Mouse (Mus musculus) gastrocnemius, postnatal 10 days (tissue): ENCODE data around the gene Doc2a. TPM values are rescaled to one million over a fixed set of nuclear protein-coding genes. Genes with fewer than 3 reads are reported as not detected.
A peak's percentile ranks its signal among the peaks of the same experiment; 100 is the strongest.

Experiments
- DNase-seq: peaks from one replicate; pipeline ENCODE4 v3.0.0; 2021; ENCODE audit warnings: mixed read lengths
- total RNA-seq, 2 experiments: library from RNA; stranded (reverse); gene quantifications; 2 replicates each; pipeline ENCODE4 v1.2.3; 2021

The Doc2a gene
- total RNA-seq, 2 experiments from 2014 or later: 0.14 to 0.68 TPM

DNA sequence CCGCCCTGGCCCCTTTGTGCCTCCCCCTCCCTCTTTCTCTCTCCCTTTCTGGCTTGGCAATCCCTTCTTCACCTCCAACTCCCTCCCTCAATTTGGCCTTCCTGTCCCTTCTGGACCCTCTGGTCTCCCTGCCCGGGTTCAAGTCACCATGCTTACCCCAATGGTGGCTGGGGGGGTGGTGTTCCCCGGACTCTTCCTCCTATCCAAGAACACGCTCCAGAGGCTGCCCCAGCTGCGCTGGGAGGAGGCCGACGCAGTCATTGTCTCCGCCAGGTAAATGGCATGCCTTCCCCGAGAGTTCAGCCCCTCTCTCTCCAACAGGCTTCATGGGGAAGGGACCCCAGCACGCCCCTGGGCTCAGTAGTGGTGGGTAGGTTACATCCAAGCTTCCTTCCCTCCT is 23.3 kb upstream of the Doc2a start:
- DNase-seq: no peak

GRCm38 (mm10) chr7:126825403-126825802 is 21.8 kb upstream of the Doc2a start:
- no peak for DNase-seq

GRCm38 (mm10) chr7:126825952-126826351 is 21.3 kb upstream of the Doc2a start:
- DNase-seq: no peak

DNA sequence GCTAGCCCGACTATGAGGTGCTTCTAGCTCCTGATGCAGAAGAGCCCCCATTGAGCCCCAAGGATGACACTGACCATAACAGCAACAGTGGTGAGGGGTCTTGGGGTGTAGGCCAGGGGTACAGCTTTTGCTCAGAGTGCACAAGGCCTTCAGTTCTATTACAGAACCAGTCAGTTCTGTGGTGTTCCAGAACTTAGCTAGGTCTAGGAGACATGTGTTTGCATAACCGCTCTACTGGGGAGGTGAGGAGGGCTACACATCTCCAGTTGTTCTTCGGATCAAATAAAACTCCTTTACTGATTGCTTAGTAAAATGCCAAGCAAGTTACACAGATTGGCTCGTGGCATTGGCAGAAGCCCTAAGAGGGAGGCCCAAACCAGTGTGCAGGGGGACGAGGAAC is 15.7 kb upstream of the Doc2a start, which contains the start of gene 4930451I11Rik:
Gene 4930451I11Rik, minus strand, starts transcription at position 101 of the 400 bp plus-strand sequence.
- DNase-seq: no peak

DNA sequence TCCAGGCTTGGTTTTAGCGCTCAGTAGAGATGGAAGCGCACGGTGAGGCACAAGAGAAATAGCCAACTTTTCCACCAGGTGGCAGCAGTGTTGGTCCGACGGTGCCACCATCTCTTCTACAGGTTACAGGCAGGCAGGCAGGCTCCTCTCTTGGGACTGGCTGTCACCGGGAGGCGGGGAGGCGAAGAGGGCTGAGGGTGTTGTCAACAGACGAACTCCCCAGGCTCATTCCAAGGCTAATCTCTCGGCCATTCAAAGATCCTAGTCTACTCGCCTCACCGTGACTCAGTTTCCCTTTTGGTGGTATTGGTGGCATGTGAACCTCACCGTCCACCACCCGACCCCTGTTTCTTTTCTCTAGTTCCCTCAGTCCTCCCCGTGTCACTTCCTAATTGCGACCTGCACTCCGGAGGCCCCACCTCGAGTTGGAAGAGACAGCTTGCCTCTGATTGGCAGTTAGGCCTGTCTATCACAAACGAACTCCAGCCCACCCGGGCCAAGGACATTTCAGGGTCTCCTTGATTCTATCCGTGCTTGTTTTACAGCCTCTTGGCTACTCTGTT is 15.1 kb upstream of the Doc2a start:
- peak; percentile 73 for DNase-seq

DNA sequence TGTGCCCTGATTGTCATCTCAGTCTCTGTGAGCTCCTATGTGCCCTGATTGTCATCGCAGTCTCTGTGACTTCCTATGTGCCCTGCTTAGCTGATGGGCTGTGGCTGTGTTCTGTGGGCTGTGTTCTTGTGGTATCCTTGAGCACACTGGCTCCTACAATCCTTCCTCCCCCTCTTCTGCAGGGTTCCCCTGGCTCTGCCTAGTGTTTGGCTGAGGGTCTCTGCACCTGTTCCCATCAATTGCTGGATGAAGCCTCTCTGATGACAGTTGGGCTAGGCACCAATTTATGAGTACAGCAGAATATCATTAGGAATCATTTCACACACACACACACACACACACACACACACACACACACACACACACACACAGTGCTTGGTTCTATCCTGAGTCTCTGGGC is 13.9 kb upstream of the Doc2a start:
- DNase-seq: no peak

DNA sequence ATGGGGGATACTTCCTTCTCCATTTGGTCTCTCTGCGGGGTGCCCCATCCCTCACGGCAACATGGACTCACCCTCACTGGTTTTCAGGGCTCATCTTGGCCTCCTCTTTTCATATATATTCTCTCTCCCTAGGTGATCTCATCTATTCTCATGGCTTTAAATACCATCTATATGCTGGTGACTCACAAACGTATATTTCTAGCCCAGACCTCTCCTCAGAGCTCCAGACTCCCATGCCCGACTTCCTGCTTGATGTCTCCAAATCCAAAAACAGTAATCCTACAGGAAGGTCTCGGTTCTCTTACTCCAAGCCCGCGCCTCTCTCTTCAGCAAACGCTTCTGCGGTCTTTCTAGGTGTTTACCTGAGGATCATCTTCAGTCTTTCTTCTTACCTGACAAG is 3.9 kb upstream of the Doc2a start:
- no peak for DNase-seq

DNA sequence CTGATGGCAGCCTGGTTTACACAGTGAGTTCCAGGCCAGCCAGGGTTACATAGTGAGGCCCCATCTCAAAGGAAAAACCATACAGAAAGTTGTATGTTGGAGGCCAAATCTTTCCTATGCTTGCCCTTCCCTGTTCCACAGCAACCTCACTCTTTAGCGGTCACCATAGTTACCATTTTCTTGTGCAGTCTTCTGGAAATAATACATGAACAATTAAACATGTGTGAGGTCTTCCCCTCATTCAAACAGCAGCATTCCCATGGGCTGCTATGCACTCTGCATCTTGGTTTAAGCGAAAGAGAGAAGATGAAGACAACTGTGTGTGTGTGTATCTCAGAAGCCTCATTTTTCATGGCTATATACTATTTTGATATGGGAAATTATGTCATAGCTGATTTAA is 1.7 kb upstream of the Doc2a start:
- no peak for DNase-seq

GRCm38 (mm10) chr7:126847421-126848398 is 494 bp downstream of the Doc2a start:
- no peak for DNase-seq

GRCm38 (mm10) chr7:126848794-126849193 is 1.6 kb downstream of the Doc2a start:
- no peak for DNase-seq

DNA sequence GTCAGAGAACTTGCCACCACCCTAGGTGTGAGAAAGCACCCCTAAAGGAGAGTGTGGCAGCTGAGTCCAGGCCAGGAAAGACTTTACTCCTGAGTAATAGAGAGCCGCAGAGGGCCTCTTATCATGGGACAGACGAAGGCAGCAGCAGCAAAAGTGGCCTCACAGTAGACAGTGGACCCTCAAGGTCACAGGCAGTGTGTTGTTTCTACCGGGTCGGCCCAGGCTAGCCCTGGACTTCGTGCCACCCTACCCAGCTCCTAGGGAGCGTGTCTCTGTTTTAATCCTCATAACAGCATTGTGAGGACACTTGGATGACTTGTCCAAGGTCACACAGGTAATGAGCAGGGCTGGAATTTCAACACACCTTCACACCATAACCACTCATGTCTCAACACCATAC is 2.9 kb downstream of the Doc2a start:
- no peak for DNase-seq

- no peak for DNase-seq
Measured at GRCm38 (mm10) chr7:126851192-126851591, 4.0 kb downstream of the Doc2a start.

DNA sequence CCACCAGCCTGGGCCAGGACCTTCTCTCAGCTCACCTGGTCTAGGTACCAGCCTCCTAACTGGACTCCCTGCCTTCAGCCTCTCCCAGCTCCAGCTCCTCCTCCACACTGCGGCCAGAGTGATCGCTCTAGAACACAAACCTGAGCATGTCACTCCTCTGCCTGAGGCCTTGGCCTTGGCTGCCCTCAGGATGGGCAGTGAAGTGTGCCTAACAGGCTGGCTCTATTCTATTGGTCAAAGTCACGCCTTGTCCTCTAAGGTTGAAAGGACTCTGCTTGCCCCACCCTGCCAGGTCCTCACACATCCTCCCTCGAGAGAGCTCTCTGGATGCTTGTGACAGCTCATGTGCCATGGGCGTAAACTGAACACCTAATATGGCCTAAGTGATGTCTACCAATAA is 6.2 kb downstream of the Doc2a start:
- no peak for DNase-seq

DNA sequence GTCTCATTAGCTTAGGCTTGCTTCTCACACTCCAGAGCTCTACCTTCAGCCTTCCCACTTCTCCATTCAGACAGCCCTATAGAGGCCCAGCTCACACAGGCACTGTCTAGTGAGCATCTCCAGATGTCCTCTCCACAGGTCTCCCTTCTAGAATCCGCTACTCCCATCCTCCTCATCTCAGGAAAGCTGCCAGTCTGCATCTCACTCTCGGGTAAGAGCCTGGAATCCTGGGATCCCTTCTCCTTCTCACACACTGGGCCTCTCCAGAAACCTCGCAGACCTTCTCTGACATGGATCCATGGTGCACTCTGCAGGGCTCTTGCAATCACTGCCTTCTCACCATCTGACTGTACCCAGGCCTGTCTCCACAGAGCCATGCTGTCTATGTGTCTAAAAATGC is 8.4 kb downstream of the Doc2a start:
- DNase-seq: no peak

DNA sequence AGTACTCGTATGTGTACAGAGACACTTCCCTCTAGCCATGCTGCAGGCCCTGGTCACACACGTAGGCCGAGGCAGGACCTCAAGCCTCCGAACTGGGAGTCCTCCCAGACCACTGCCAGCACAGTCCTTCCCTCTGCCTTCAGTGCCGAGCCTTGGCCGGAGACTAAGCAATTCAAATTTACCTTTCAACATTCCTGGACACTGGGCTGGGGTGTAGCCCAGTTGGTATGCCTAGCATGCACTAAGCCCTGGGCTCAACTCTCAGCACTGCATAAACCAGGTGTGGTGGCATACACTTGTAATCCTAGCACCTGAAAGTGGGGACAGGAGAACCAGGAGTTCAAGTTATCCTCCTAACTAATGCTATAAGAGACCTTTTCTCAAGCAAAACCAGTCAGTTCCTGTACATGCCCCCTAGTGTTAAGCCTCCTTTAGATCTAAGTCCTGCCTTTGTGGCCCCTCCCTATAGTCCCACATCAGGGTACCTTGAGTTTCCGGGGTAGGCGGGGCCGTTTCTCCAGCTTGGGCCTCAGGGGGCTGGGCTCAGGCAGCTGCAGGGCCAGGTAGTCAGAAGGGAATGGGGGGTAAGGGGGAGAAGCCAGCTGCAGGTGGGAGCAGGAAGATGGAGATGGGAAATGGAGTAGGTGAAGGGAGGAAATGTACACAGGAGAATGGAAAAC is 9.7 kb downstream of the Doc2a start:
- no peak for DNase-seq

DNA sequence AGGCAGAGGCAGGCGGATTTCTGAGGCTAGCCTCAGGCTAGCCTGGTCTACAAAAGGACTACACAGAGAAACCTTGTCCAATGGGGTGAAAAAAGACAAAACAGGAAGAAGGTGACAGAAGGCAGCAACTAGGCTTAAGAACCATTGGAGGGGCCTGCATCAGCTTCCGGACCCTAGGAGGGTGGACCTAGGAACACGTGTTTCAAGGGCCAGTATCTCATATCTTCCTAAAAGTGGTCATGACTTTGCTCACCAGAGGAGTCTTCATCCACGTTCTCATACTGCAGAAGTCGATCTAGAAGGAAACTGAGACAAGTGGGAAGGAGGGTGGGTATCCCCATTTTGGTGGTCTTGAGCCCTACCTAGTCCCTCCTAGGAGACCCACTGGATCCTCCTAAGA is 13.8 kb downstream of the Doc2a start:
- no peak for DNase-seq

DNA sequence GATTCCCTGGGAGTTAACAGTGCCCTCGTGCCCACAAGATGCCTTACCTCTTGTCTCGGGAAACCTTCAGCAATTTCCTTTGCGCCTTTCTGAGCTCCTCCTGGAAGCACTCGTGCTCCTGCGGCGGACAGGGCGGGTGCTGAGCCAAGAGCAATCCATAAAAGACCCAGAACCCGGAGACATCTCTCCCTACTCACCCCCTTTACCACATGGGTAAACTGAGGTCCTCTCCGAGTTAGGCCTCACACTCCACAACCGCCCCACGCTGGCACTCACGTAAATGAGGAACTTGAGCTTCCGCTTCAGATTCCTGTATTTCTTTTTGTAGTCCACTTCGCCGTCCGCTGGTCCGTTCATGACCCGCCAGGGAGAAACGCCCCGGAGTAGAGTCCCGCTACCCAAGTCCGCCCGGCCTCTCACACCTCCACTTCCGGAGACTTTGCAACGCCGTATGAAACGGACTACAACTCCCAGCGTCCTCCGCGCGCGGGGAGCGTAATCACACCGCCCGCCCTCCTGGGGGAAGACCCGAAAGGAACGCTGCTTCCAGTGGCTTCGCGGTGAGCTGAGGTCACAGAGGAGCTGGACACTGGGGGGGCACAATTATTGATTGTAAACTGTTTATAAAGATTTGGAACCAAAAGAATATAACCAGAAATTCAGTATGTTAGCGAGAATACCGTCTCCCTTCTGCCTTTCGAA is 14.4 kb downstream of the Doc2a start, which contains the start of gene Hirip3:
Gene Hirip3, plus strand, starts transcription at position 544 of the 702 bp plus-strand sequence.
- DNase-seq: peak; percentile 93

GRCm38 (mm10) chr7:126862147-126862784 is 15.1 kb downstream of the Doc2a start, which contains the start of gene Ino80e:
Gene Ino80e (minus strand): TSS chr7:126862377.
- DNase-seq: peak; percentile 96

DNA sequence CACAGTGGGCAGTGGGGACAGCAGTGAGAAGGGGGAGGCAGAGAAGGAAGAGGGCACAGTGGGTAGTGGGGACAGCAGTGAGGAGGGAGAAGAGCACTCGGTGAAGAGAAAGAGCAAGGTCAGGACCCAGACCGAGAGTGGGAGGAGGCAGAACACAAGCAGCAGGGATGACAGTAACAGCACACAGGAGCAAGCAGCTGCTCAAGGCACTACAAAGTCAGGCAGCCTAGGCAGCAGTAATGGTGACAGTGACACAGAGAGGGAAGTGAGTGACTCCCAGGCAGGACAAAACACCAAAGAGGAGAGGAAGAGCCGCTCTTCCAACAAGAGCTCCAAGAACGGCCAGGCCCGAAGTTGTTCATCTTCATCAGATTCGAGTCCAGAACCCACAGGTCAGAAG is 16.6 kb downstream of the Doc2a start:
- DNase-seq: no peak

DNA sequence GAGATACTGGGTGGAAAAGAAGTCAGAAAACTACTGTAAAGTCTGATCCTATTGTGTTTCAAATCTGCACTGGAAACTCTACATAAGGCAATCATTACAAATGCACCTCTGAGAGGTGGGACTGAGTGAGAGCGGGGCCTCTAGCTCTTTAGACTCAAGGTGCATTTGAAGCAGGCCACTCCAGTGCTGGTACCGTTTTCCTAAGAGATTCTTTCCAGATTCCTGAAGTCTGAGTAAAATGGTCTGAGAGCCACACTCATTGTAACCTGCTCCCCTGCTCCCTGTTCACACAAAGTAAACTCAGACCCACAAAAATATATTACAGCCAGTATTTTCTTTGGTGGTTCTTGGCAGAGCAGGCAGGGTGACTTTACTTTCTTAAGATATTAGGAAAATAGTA is 20.3 kb downstream of the Doc2a start:
- DNase-seq: no peak

- DNase-seq: no peak
Measured at GRCm38 (mm10) chr7:126868003-126868402, 20.8 kb downstream of the Doc2a start.
